Mouse (Mus musculus): ENCODE measurements around the gene Armc2. TPM values are rescaled to one million over a fixed set of nuclear protein-coding genes. Genes with fewer than 3 reads are reported as not detected.

Gene Armc2
- total RNA-seq, 2 experiments from 2014 or later = 1.2 to 3.8 TPM

DNA sequence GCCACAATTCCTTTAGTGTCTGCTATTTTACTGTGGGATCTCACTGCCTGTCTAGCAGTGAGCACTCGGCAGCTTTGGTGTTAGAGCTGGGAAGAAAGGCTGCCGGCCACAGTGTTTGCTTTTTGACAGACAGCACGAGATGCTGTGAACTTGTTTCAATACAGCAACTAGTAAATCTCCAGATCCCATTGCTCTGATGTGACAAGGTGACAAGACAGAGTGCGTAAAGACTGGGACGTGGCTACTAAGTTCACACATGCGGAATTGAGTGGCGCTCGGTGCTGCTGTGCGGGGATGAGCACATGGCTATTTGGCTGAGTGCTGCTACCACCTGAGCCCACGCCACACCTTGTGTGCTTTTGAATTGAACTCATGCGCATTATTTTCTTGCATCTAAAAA is 110.8 kb downstream of the Armc2 start:
- no peak for DNase-seq

DNA sequence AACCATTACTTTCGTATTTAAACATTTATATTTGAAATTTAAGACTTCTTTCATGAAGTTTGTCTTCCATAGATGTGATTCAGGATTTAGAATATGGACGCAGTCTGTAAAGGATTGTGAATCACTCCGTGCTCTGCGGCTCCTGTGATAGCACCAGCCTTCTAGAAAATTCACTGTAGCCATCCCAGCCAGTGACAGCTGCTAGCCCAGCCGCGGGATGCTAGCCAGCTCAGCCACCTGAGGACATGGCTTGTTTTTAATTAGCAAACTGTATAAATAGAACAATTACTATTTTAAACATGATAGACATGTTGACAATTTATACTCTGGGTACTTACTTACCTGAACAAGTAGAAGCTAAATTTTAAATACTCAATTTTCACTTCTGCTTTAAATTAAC is 116.4 kb downstream of the Armc2 start:
- DNase-seq = no peak

DNA sequence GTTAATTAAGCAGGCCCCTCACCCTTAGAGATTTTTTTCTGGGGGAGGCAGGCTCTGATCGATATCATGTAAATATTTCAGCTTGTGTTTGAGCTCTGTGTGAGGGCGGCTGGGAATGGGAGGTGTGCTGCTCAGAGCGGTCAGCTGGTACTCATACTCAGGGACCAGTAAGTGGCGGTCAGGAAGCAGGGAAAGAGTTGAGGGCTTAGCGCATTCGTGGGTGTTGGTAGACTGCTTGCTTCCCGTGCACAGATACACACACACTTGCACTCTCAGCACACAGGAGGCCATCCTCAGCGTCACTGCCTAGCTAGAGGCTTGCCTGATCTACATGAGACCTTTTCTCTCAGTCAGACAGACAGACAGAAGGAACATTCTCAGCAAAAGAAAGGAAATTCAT is 116.8 kb downstream of the Armc2 start:
- no peak for DNase-seq

DNA sequence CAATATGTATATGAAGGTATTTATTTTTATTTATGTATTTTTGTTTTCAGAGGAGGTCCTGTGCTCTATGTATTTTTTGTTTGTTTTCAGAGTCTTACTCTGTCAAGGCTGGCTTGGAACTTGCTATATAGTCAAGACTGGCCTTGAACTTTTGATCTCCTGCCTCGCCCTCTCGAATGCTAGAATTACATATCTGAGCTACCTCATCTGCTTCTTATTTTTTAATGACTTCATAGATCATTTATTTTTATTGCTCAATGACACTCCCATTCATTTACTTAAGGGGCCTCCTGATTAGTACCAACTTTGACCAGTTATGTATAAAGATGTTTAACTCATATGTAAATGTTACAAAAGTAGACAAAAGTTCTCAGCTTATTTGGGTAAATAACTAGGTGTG is 121.4 kb downstream of the Armc2 start:
- no peak for DNase-seq

DNA sequence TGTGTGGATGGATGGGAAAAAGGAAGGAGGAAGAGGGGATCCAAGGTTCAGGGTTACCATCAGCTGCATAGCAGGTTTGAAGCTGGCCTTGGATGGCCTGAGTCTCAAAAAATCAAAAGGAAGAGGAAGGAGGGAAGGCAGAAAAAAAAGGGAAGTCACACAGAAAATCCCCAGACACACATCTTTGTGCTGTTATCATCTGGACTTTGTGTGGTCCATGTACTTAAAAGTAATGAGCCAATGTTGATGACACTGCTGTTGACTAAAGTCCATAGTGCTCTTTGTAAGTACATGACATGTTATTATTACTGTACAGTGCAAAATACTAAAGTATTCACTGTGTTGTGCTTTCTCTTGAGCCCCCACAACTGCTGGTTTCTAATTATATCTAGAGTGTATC is 121.8 kb downstream of the Armc2 start:
- DNase-seq = no peak

DNA sequence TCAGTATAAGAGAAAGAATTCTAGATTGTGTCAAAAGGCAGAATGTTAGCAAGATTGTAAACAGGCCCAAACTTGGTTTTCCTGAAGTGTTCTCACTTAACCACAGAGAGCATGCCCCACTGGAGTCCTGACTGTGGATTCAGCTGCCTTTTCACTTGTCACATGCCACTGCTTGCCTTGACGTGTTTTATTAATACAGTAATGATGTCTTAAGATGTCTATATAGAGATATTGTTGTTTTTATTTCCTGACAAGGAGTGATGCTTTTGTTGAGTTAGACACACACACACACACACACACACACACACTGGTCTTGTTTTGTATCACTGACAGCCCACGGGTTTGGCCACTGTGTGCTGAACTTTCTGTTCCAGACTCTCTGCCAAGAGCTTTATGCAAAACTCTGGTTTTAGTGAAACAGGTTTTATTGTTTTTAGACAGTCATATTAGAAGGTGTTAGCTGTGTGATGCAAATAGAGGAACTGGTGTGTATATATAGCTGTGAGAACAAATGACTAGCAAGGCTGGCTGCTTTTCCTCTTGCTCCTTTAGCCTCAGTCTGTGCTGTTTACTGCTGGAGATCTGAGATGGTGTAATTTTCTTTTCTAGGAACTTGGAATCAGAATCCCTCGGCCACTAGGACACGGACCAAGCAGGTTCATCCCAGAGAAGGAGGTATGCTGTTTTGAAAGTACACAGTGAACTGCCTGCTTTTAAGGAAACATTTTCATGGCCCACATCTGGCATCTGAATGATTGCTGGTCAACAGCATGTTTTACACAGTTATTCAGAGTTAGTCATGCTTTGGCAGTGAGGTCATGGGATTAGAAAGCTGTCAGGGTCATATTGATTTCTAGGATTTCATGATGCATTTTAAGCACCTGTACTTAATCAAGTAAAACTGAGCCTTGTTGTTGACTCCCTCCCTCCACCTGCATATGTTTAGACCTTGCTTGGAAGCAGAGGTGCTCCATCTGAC is 124.5 kb downstream of the Armc2 start:
- DNase-seq = peak; percentile 23 to 57

DNA sequence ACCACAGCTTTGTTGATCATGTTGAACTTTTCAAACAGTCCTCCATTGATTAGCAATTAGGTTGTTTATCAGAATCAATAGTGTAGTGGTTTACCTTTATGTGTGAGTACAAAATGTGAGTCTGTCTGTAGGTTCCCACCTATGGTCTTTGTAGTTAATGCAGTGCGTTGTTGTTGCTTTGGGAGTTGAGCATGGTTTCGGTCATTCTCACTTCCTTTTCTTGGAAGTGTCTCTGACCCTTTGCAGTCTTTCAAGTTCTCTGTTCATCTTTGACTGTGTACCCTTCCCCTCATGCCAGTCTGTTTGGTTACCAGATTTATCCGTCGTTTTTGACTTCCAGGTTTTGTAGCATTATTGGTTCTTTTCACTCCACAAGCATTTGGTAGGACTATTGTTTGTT is 126.9 kb downstream of the Armc2 start:
- DNase-seq = no peak

DNA sequence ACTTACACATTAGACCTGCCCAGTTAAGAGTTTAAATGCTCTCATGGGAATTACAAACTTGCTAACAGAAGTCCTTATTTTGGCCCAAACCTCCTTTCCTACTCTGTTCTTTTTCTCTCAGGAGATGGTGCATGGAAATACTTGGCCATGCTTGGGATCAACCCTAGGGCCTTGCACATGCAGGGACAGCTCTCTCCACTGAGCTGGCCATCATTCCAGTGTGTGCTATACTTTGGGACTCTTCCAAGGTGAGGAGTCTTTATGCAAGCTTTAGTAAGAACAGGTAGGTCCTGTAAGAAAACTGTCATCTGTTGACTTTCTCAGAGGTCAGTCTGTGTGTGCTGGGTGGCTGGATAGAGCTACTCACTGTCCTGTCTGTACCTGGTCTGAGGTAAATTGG is 127.7 kb downstream of the Armc2 start:
- DNase-seq = no peak

DNA sequence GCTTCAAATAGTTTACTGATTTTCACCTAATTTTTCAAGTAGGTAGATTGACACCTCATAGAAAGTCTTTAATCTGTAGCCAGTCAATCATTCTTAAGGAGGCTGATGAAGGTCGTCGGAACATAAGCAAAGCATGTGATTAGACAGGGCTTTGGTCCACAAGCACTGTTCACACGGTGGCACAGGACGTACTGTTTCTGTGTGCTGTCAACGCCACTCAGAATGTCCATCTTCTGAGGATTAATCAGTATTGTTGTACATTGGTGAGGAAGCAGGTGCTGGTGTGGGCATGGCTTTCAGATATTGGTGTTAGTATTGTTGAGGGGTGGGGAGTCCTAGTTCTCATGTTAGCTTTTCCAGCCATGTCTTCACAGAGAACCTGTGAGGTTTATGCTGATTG is 128.7 kb downstream of the Armc2 start:
- DNase-seq = no peak

DNA sequence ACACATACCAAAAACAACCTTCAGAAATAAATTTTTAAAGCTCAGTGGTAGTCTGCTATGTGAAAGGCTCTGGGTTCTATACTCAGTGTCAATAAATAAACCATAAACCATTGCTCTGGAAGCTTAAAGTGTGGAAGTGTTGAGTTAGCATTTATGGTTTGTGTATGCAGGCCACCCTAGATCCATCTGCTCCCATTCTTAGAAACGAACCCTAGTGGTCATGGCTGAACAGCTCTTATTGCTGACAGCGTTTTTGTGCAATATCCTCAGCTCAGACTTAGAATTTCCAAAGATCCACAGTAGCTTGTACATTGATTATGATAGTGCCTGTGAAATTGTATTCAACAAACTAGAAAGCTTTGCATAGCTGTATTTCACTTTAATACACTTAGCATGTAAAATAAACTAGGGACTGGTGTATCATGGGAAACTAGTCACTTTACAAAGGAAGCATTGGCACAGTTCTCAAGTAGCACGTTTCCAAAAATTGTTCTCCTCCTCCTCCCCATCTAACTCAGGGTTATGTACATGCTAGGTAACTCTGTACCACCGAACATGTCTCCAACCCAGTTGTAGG is 129.8 kb downstream of the Armc2 start:
- DNase-seq = no peak

DNA sequence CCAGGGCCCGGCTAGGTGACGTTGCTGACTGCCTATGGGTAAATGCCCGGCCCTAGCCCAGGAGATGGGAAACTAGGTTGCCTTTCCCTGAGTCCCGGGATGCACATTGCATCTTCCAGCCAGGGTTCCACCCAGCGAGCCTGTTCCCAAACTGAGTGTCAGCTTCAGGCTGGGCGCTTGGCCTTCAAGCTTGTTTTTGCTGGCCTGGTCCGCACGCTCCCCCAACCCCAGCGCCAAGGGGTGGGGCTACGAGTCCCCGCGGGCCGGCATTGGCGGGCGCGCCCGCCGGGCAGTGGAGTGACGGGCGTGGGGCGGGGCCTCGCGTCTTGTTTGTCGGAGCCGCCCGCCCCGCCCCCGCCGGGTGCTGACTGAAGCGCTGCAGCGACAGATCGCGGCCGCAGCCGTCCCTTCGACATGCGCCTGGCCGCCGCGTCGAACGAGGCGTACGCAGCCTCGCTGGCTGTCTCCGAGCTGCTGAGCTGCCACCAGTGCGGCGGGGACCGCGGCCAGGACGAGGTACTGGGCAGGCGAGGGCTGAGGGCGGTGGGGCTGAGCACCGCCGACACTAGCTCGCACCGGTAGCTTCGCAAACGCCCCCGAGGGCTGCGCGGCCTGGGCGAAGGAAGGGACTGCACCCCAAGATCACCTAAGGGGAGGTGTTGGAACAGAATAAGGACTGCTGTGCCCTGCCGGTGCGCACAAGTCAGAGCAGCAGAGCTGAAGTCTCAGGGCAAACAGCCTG is 131.0 kb downstream of the Armc2 start:
- DNase-seq = peak; percentile 97 to 99

DNA sequence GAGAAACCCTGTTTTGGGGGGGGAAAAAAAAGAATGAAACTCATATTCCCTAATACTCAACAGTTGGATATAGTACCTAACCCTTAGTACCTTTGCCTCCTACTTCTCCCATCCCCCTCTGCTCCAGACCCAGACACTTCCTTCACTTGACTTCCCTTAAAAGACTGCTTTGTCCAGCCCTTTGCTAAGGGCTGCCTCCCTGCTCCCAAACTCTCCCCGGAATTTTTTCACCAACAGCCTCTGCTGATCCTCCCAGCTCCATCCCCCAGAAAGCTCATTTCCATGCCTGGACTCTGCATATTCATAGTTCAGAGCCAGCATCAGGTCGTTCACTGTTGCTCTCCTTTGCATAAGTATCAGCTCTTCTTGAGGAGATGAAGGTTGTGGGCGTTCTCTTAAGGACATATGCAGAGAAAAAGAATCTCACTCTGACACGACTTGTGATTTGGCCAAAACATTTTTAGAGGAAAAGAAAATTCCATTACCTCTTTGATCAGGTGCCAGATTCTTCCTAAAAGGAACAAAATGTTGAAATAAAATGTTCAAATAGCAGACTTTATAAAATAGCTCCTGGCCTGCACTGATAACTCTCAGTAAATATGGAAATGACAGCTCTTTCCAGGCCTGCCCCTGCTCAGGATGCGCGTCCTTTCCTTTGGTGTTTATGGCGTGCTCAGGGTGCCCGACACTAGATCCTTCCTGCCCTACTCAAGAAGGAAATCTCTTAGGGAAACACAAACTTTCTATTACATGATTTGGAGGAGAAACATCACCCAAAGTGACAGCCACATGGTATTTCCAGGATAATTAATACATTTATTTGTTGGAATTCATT is 134.3 kb downstream of the Armc2 start:
- DNase-seq = peak; percentile 27 to 30

DNA sequence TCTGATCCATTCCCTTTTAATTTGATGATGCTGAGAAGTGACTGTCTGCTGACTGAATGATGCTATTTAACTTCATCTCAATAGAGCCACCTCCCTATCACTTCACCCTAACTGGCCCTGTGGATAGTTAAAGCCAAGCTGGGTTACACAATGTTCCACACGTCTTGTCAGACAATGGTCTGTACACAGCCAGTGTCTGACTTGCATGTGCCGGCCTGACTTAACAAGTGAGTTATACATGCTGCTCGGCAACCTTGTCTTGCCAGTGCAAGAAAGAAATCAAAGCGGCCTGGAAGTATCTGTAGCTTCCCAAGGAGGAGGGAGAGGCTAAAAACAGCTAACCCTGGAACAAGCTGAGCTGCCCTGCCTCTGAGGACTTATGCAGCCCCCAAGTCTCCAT is 136.8 kb downstream of the Armc2 start:
- DNase-seq = no peak

DNA sequence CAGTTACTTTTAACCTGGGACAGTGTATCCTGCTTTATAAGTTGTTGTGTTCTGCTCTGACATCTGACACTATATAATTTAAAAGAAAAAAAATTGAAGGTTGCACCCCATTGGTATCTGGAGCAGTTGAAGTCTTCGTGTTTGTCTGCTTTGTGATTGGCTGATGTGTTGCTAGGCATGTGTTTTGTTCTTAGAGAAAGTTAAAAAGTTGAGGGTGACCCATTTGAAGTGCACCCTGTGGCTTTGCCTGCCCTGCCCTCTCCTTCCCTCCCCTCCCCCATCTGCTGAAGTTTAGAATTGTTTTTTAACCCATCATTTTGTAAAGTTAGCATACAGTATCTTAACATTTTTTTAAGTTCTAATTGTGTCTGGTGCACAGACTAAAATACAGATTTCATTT is 137.5 kb downstream of the Armc2 start:
- DNase-seq = no peak

DNA sequence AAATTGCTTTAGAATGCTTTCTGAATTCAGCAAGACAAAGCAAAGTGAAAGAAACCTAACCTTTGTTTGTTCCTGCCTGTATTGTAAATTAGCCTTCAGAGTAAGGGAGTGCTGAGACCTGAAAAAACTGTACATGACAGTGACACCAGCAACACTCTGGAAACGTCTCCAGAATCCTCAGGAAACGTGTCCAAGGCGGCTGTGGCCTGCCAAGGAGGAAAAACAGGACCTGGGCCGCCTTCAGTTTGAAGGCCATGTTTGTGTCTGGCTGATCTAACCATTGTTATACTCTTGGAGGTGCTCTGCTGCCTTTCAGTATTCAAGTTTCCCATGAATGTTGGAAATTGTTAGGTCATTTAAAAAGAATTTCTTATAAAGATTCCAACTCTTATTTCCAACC is 138.0 kb downstream of the Armc2 start:
- no peak for DNase-seq

DNA sequence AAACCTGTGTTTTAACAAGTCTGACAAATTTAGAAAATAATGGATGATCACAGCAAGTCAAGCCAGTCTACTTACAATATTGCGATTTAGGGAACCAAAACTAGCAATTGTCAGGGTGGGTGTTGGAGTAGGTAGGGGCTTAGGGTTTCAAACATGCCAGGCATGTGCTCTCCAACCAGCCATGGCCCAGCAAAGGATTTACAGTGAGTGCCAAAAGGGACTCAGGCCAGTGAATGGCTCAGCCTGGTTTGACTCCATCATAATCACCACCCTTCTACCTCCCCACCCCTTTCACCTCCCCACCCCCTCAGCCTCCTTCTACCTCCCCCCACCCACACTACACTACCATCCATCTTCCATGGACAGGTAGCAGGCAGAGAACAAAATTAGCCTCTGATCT is 138.6 kb downstream of the Armc2 start:
- DNase-seq = no peak

DNA sequence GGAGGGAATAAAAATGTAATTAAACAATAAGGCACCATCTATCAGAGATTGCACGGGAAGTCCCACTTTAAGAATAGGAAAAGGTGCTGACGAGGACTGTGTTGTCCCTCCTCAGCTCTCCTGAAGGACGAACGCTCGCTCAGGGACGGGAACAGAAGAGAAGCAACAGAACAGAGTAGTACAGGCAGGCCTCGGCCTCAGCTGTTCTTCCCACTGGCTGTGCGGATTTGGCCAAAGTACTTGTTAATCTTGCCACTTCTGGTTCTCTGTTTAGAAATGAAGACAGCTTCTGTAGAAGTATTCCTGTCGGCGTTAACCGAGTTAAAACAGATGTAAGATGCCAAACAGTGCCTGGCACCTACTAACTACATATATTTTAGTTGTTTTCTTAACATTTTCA is 139.9 kb downstream of the Armc2 start:
- no peak for DNase-seq

DNA sequence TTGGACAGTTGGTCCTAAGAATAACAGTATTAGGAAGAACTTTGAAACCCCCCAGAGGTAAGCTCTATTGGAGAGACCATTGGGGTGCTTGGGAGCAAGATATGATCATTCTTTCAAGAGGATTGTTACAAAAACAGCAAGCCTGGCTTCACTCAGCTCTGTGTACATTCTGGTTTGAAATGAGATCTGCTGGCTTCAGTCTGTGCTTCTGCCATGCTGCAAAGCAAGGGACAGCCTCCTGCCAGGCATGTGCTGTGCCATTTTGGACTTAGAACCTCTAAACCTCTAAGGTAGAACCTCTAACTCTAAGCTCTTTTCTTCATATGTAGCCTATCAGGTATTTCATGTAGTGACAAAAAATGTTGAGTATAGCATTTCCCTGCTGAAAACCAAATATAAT is 142.6 kb downstream of the Armc2 start:
- no peak for DNase-seq

DNA sequence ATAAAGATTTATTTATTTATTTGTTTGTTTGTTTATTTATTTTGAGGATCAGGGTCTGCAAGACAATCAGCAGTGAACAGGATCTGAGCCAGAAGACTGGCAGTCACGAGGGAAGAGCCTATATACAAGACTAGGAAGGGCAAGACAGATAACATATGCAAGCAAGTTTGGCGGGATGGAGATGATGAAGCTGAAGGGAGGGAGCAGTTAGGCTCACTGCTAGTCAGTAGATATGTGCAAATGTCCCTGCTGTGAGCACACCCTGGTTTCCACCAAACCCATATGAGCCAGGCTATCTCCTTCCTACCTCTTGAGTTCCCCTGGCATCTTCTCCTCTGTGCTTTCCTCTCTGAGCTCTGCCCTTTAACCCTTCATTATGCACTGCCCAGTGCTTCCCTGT is 146.7 kb downstream of the Armc2 start:
- no peak for DNase-seq

DNA sequence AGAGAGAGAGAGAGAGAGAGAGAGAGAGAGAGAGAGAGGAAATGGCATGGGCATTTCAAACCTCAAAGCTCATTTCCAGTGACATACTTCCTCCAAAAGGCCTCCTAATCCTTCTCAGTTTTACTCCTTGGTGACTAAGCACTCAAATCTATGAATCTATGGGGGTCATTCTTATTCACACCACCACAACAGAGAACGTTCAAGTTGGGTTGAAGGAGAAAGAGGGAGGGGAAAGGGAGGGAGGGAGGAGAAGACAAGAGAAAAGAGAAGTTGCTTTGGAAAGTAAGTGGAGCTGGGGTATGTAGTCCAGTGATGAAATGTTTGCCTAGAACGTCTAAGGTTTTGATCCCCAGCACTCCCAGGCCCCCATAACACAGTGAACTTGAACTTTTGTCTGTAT is 148.1 kb downstream of the Armc2 start:
- DNase-seq = no peak

DNA sequence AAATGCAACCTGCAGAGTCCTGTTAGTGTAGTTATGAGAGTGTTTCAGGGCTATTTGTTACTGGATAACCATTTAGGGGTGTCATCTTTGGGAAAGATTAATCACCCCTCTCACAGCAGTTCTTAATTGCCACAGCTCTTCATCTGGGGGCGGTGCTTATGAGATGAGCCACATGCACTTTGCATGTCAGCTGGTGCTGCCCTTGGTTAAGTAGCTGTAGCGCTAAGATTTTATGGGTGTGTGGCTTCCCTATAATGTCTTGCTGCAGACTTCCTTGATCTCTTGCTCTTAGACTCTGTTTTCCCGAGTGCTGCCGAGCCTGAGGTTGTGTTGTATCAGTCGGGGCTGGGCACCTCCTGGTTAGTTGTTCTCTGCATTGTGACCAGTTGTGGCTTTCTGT is 150.3 kb downstream of the Armc2 start:
- no peak for DNase-seq

DNA sequence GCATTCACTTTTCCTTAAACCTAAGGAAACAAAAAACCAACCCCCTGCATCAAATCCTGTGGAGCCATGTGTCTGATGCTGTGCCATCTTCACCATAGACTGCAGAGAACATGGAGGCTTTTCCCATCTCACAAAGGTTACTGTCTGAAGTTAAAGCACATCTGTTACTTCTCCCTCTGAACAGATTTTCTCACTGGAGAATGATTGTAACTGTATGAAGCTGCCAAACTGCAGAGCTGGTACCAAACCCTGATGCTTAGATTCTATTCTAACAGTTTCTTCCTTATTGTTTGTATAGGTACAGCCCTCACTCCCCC is 151.4 kb downstream of the Armc2 start:
- DNase-seq = no peak
